Mouse (Mus musculus) midbrain, embryonic 14.5 days (tissue): ENCODE measurements around the gene Crybg3. TPM values are rescaled to one million over a fixed set of nuclear protein-coding genes. Genes with fewer than 3 reads are reported as not detected.

ENCODE experiments used
- ATAC-seq: fragments of 200-750 bp; cut with Nextera tagmentation; 2 replicates; pipeline ENCODE4 v1.8.0; 2017; ENCODE audit warnings: moderate number of reproducible peaks, moderate library complexity; ENCODE audit not compliant: low FRiP score, low TSS enrichment
- DNase-seq: peaks from one replicate; pipeline ENCODE4 v3.0.0-alpha.2; 2015
- H3K27ac ChIP-seq: fragments of 300-500 bp; sonication (generic); replicated peaks from 2 replicates; pipeline ENCODE4 v1.5.1; 2014; ENCODE audit warnings: mild to moderate bottlenecking, low read depth, low read length, moderate library complexity
- H3K27me3 ChIP-seq: fragments of 300-500 bp; sonication (generic); 2 replicates; pipeline ENCODE4 v1.6.1; 2014; ENCODE audit warnings: low read length, control low read depth, mixed read lengths; ENCODE audit not compliant: control insufficient read depth, insufficient read depth
- H3K36me3 ChIP-seq: fragments of 300-500 bp; sonication (generic); 2 replicates; pipeline ENCODE4 v1.6.1; 2014; ENCODE audit warnings: low read length, control low read depth; ENCODE audit not compliant: control insufficient read depth, insufficient read depth
- H3K4me1 ChIP-seq: fragments of 300-500 bp; sonication (generic); 2 replicates; pipeline ENCODE4 v1.6.1; 2014; ENCODE audit warnings: mild to moderate bottlenecking, antibody characterized with exemption, low read length, control low read depth; ENCODE audit not compliant: control insufficient read depth, insufficient read depth
- H3K4me2 ChIP-seq: fragments of 300-500 bp; sonication (generic); 2 replicates; pipeline ENCODE4 v1.6.1; 2014; ENCODE audit warnings: mild to moderate bottlenecking, low read length, moderate library complexity
- H3K4me3 ChIP-seq: fragments of 300-500 bp; sonication (generic); replicated peaks from 2 replicates; pipeline ENCODE4 v1.5.1; 2014; ENCODE audit warnings: low read depth, low read length
- H3K9ac ChIP-seq: fragments of 300-500 bp; sonication (generic); replicated peaks from 2 replicates; pipeline ENCODE4 v1.6.1; 2014; ENCODE audit warnings: mild to moderate bottlenecking, low read length, moderate library complexity
- H3K9me3 ChIP-seq: fragments of 300-500 bp; sonication (generic); 2 replicates; pipeline ENCODE4 v1.6.1; 2016; ENCODE audit warnings: low read length, control low read depth, mixed read lengths; ENCODE audit not compliant: control insufficient read depth
- WGBS: fragments of 180-500 bp; shearing (Covaris S2); extraction: QIAGEN DNeasy Blood & Tissue Kit; methylation state at CpG from one replicate; pipeline ENCODE4 v1.1.7; 2014; 5-methylcytosine and 5-hydroxymethylcytosine counted together
- polyA plus RNA-seq: library from polyadenylated mRNA; unstranded; fragments of >200 nt; fragmentation: Nextera tagmentation; extraction: Ambion mirVana; gene quantifications from 2 replicates; pipeline ENCODE4 v1.2.1, GENCODE M21; 2014

The Crybg3 gene
- polyA plus RNA-seq, 1 experiment from 2014 or later: 3.1 TPM

- ATAC-seq (no peak), DNase-seq (no peak)
- no peaks in the 10 kb centered on the region for H3K36me3 ChIP-seq
- no peaks in the 10 kb centered on the region for H3K9me3 ChIP-seq
- H3K4me2 ChIP-seq: no peak overlapping the region
- no peak overlapping the region for H3K27ac ChIP-seq
- no peaks in the 10 kb centered on the region for H3K4me1 ChIP-seq
- H3K27me3 ChIP-seq: no peaks in the 10 kb centered on the region
- 92% methylated on average over 5 of the region's 5 CpGs for whole genome bisulfite sequencing
- no peak overlapping the region for H3K4me3 ChIP-seq
- H3K9ac ChIP-seq: no peak overlapping the region
Measured at GRCm38 (mm10) chr16:59509830-59510229, 90.9 kb downstream of the Crybg3 start.

- Histone ChIP-seq H3K36me3 (no peaks in the 10 kb centered on the region), H3K27ac (no peak overlapping the region), H3K4me3 (no peak overlapping the region), H3K4me2 (no peak overlapping the region), H3K9ac (no peak overlapping the region), H3K4me1 (no peaks in the 10 kb centered on the region), H3K27me3 (no peaks in the 10 kb centered on the region), H3K9me3 (no peaks in the 10 kb centered on the region)
- WGBS: 93% methylated on average over 3 of the region's 3 CpGs
- ATAC-seq: no peak
- DNase-seq: no peak
Measured at GRCm38 (mm10) chr16:59499180-59499579, 101.6 kb downstream of the Crybg3 start.

GRCm38 (mm10) chr16:59497947-59498346, 102.8 kb downstream of the Crybg3 start:
- Histone ChIP-seq H3K4me2 (no peak overlapping the region), H3K27me3 (no peaks in the 10 kb centered on the region), H3K27ac (no peak overlapping the region), H3K4me1 (no peaks in the 10 kb centered on the region), H3K4me3 (no peak overlapping the region), H3K9ac (no peak overlapping the region), H3K36me3 (0 out of 2 replicates have a peak, but pooled peaks cover 4% of the 10 kb centered on the region), H3K9me3 (no peaks in the 10 kb centered on the region)
- ATAC-seq: no peak
- WGBS: 91% methylated on average over 1 of the region's 1 CpGs
- no peak for DNase-seq

GRCm38 (mm10) chr16:59493199-59493598, 107.6 kb downstream of the Crybg3 start:
- WGBS: 95% methylated on average over 14 of the region's 14 CpGs
- Histone ChIP-seq H3K27ac (no peak overlapping the region), H3K4me1 (no peaks in the 10 kb centered on the region), H3K4me3 (no peak overlapping the region), H3K27me3 (no peaks in the 10 kb centered on the region), H3K9ac (no peak overlapping the region), H3K9me3 (no peaks in the 10 kb centered on the region), H3K36me3 (peaks cover 10% of the 10 kb centered on the region; the same call in 1 of the 2 replicates), H3K4me2 (no peak overlapping the region)
- ATAC-seq (no peak), DNase-seq (no peak)

- Histone ChIP-seq H3K9me3 (no peaks in the 10 kb centered on the region), H3K9ac (no peak overlapping the region), H3K27me3 (no peaks in the 10 kb centered on the region), H3K4me3 (no peak overlapping the region), H3K4me1 (no peaks in the 10 kb centered on the region), H3K4me2 (no peak overlapping the region), H3K27ac (no peak overlapping the region), H3K36me3 (peaks cover 7% of the 10 kb centered on the region; the same call in 1 of the 2 replicates)
- ATAC-seq: no peak
- 93% methylated on average over 9 of the region's 9 CpGs for WGBS
- no peak for DNase-seq
Measured at GRCm38 (mm10) chr16:59487975-59488548, 112.7 kb downstream of the Crybg3 start.

GRCm38 (mm10) chr16:59487239-59487638, 113.5 kb downstream of the Crybg3 start:
- no peak for DNase-seq
- no peaks in the 10 kb centered on the region for H3K4me1 ChIP-seq
- H3K27ac ChIP-seq: no peak overlapping the region
- WGBS: 92% methylated on average over 7 of the region's 7 CpGs
- no peak overlapping the region for H3K9ac ChIP-seq
- H3K27me3 ChIP-seq: no peaks in the 10 kb centered on the region
- no peak overlapping the region for H3K4me3 ChIP-seq
- no peak overlapping the region for H3K4me2 ChIP-seq
- peaks cover 6% of the 10 kb centered on the region; the same call in 1 of the 2 replicates for H3K36me3 ChIP-seq
- H3K9me3 ChIP-seq: no peaks in the 10 kb centered on the region
- ATAC-seq: no peak

- no peak overlapping the region for H3K4me2 ChIP-seq
- ATAC-seq (no peak), DNase-seq (no peak)
- no peaks in the 10 kb centered on the region for H3K4me1 ChIP-seq
- no peak overlapping the region for H3K27ac ChIP-seq
- no peak overlapping the region for H3K4me3 ChIP-seq
- no peaks in the 10 kb centered on the region for H3K36me3 ChIP-seq
- 90% methylated on average over 3 of the region's 3 CpGs for WGBS
- H3K9me3 ChIP-seq: no peaks in the 10 kb centered on the region
- no peak overlapping the region for H3K9ac ChIP-seq
- H3K27me3 ChIP-seq: no peaks in the 10 kb centered on the region
Measured at GRCm38 (mm10) chr16:59477955-59478354, 122.8 kb downstream of the Crybg3 start.

- no peaks in the 10 kb centered on the region for H3K9me3 ChIP-seq
- no peaks in the 10 kb centered on the region for H3K27me3 ChIP-seq
- H3K4me2 ChIP-seq: no peak overlapping the region
- no peak overlapping the region for H3K4me3 ChIP-seq
- no peak overlapping the region for H3K27ac ChIP-seq
- DNase-seq: peak; percentile 66
- WGBS: 18% methylated on average over 1 of the region's 1 CpGs
- H3K36me3 ChIP-seq: no peaks in the 10 kb centered on the region
- ATAC-seq: no peak
- H3K9ac ChIP-seq: no peak overlapping the region
- no peaks in the 10 kb centered on the region for H3K4me1 ChIP-seq
Measured at GRCm38 (mm10) chr16:59474788-59475187, 126.0 kb downstream of the Crybg3 start.

- H3K27me3 ChIP-seq: no peaks in the 10 kb centered on the region
- no peak for ATAC-seq
Measured at GRCm38 (mm10) chr16:59472546-59472945, 128.2 kb downstream of the Crybg3 start.

More at GRCm38 (mm10) chr16:59472546-59472945, 128.2 kb downstream of the Crybg3 start:
- H3K36me3 ChIP-seq: no peaks in the 10 kb centered on the region
- H3K27ac ChIP-seq: no peak overlapping the region
- H3K9ac ChIP-seq: no peak overlapping the region
- peak overlapping the region; percentile 82 for H3K4me2 ChIP-seq
- no peak overlapping the region for H3K4me3 ChIP-seq
- no peak for DNase-seq
- no peaks in the 10 kb centered on the region for H3K4me1 ChIP-seq
- H3K9me3 ChIP-seq: no peaks in the 10 kb centered on the region
- 65% methylated on average over 6 of the region's 6 CpGs for WGBS
